ENCODE assay signal across 8 mouse cellular contexts in the genomic region with DNA sequence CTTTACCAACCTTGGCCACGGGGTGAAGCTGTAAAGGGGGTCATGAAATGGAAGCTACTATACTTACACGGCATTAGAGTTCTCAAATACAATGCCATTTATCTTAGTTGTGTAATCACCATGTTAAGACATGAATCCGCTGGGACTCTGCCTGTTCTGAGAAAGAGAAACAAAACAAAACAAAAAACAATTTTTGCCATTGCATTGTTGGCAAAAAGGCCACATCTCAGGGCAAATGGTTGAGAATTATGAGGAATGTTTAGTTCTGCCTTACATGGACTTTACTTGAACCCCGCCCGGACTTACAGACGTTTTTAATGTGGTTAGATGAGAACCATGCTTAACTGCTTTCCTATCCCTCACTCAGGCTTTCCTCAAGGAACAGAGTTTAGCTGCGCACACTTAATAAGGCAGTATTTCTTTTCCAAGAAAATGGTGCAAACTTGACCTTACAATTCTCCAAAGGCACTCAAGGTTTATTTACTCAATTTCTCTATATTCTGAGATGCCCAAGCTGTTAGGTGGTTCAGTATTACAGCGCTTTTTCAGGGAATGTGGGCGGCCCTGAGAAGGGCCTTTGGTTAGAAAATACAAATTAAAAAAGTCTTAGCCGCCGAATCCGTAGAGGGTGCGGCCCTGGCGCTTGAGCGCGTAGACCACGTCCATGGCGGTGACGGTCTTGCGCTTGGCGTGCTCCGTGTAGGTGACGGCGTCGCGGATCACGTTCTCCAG. TPM values are rescaled to one million over a fixed set of nuclear protein-coding genes. Genes with fewer than 3 reads are reported as not detected.
DNase-seq lines count a peak whose midpoint lies in the region; ATAC-seq and TF ChIP-seq lines count a peak whose summit lies in the region.

No protein-coding gene starts in this region.

- H3K4me2 ChIP-seq in hindbrain, embryonic 14.5 days (replicated peaks): peak overlapping the region; percentile 90
- peak overlapping the region; percentile 73 for H3K4me2 ChIP-seq in midbrain, embryonic 12.5 days (replicated peaks)

- peak overlapping the region; percentile 88 for H3K27ac ChIP-seq in gastrocnemius, adult 2 months
- H3K27ac ChIP-seq in brown adipose tissue, adult 24 weeks (replicated peaks; ENCODE audit: low read depth, low read length): no peak overlapping the region
- H3K27ac ChIP-seq in hindbrain, embryonic 14.5 days: peak overlapping the region; percentile 87
- H3K27ac ChIP-seq in midbrain, embryonic 12.5 days (replicated peaks): peak overlapping the region; percentile 90

- H3K4me3 ChIP-seq in gastrocnemius, adult 2 months: peak overlapping the region; percentile 88
- peak overlapping the region; percentile 61 for H3K4me3 ChIP-seq in brown adipose tissue, adult 24 weeks (ENCODE audit: insufficient read depth, low read depth, low read length)
- H3K4me3 ChIP-seq in hindbrain, embryonic 14.5 days (replicated peaks; ENCODE audit: low read length): peak overlapping the region; percentile 49
- H3K4me3 ChIP-seq in midbrain, embryonic 12.5 days: peak overlapping the region; percentile 43

- H3K9me3 ChIP-seq in hindbrain, embryonic 14.5 days (ENCODE audit: control insufficient read depth, low read length): no peaks in the 10 kb centered on the region
- H3K9me3 ChIP-seq in midbrain, embryonic 12.5 days: no peaks in the 10 kb centered on the region

- no peak for TF ChIP-seq CTCF in gastrocnemius, adult 2 months (IDR thresholded peaks at IDR 0.05)

- H3K36me3 ChIP-seq in hindbrain, embryonic 14.5 days (replicated peaks; ENCODE audit: control insufficient read depth, insufficient read depth): no peaks in the 10 kb centered on the region
- H3K36me3 ChIP-seq in midbrain, embryonic 12.5 days: no peaks in the 10 kb centered on the region

- H3K9ac ChIP-seq in hindbrain, embryonic 14.5 days: peak overlapping the region; percentile 58
- H3K9ac ChIP-seq in midbrain, embryonic 12.5 days (replicated peaks): peak overlapping the region; percentile 32

- no peaks in the 10 kb centered on the region for H3K4me1 ChIP-seq in brown adipose tissue, adult 24 weeks (ENCODE audit: control insufficient read depth, insufficient read depth, insufficient read length, low read length)
- peaks cover 31% of the 10 kb centered on the region for H3K4me1 ChIP-seq in hindbrain, embryonic 14.5 days (replicated peaks; ENCODE audit: control insufficient read depth, insufficient read depth, low read length)
- H3K4me1 ChIP-seq in midbrain, embryonic 12.5 days: peaks cover 32% of the 10 kb centered on the region

- no peak for DNase-seq in gastrocnemius, adult 2 months
- DNase-seq in gastrocnemius, postnatal 36 days: no peak
- peak; percentile 81 for DNase-seq in 3T3-L1 (ENCODE audit: low read depth, low spot score)
- peak; percentile 30 for DNase-seq in hindbrain, embryonic 14.5 days (ENCODE audit: low spot score)
- no peak for DNase-seq in frontal cortex, postnatal 36 days (ENCODE audit: low spot score in 2 of 2)
- no peak for DNase-seq in adrenal gland, adult (ENCODE audit: inconsistent age in 2 of 2, low spot score in 1 of 2)

- intact Hi-C loops in gastrocnemius, adult 2 months (cut with DNase I): loop anchor here (5.0 kb wide), 2 partner anchors 138 to 178 kb away; a partner anchor contains a TSS
- intact Hi-C loops in gastrocnemius, postnatal 36 days (cut with DNase I): no loop called here

- ATAC-seq in hindbrain, embryonic 14.5 days (ENCODE audit: low FRiP score): peak; percentile 22; the same call in 1 of the 2 replicates
- ATAC-seq in midbrain, embryonic 12.5 days (ENCODE audit: low FRiP score, low read depth): no peak

- 2% methylated on average over 20 of the region's 27 CpGs for WGBS in hindbrain, embryonic 14.5 days
- WGBS in midbrain, embryonic 12.5 days: 2% methylated on average over 22 of the region's 27 CpGs

- H3K27me3 ChIP-seq in hindbrain, embryonic 14.5 days (ENCODE audit: control insufficient read depth, insufficient read depth, low read length): no peaks in the 10 kb centered on the region
- H3K27me3 ChIP-seq in midbrain, embryonic 12.5 days: no peaks in the 10 kb centered on the region

RNA-seq across cellular contexts. Expression of a gene that starts 0.6 kb away (rescaled TPM):
- 1 to 10 TPM in 1 of 2 experiments, under 1 TPM in 1; 0.61 to 1.4 TPM for total RNA-seq in gastrocnemius, adult 2 months (2021)
- total RNA-seq in gastrocnemius, postnatal 36 days (2021): 1 to 10 TPM; 6.4 to 7.2 TPM
- polyA plus RNA-seq in brown adipose tissue, adult 24 weeks (2012; ENCODE audit: insufficient read depth, insufficient read length, missing spikeins): not detected in 2 replicates
- 0.55 TPM in 1 of 2 replicates, not detected in the other for polyA plus RNA-seq in hindbrain, embryonic 14.5 days (2014; fragmentation: Nextera tagmentation; extraction: Ambion mirVana)
- polyA plus RNA-seq in midbrain, embryonic 12.5 days (2016; fragmentation: Nextera tagmentation; extraction: Ambion mirVana): 0.41 and 1.3 TPM in 2 replicates

RNA-seq across cellular contexts. Expression of a gene that starts 1.8 kb away (rescaled TPM):
- total RNA-seq in gastrocnemius, adult 2 months (2021): 1 to 10 TPM; 2.9 to 4.2 TPM
- total RNA-seq in gastrocnemius, postnatal 36 days (2021): 10 to 100 TPM in 1 of 2 experiments, 1 to 10 TPM in 1; 9.9 to 14.4 TPM
- polyA plus RNA-seq in brown adipose tissue, adult 24 weeks (2012; ENCODE audit: insufficient read depth, insufficient read length, missing spikeins): not detected in 2 replicates
- 0.94 and 2.1 TPM in 2 replicates for polyA plus RNA-seq in hindbrain, embryonic 14.5 days (2014; fragmentation: Nextera tagmentation; extraction: Ambion mirVana)
- 4.6 and 5.1 TPM in 2 replicates for polyA plus RNA-seq in midbrain, embryonic 12.5 days (2016; fragmentation: Nextera tagmentation; extraction: Ambion mirVana)

RNA-seq across cellular contexts. Expression of a gene that starts 3.1 kb away (rescaled TPM):
- total RNA-seq in gastrocnemius, adult 2 months (2021): 1 to 10 TPM; 1.2 to 1.5 TPM
- 1 to 10 TPM; 5.6 to 7.4 TPM for total RNA-seq in gastrocnemius, postnatal 36 days (2021)
- not detected in 2 replicates for polyA plus RNA-seq in brown adipose tissue, adult 24 weeks (2012; ENCODE audit: insufficient read depth, insufficient read length, missing spikeins)
- polyA plus RNA-seq in hindbrain, embryonic 14.5 days (2014; fragmentation: Nextera tagmentation; extraction: Ambion mirVana): 0.50 and 1.1 TPM in 2 replicates
- polyA plus RNA-seq in midbrain, embryonic 12.5 days (2016; fragmentation: Nextera tagmentation; extraction: Ambion mirVana): 2.3 and 3.6 TPM in 2 replicates

RNA-seq across cellular contexts. Expression of a gene that starts 3.6 kb away (rescaled TPM):
- total RNA-seq in gastrocnemius, adult 2 months (2021): 1 to 10 TPM; 2.1 to 3.7 TPM
- total RNA-seq in gastrocnemius, postnatal 36 days (2021): 1 to 10 TPM; 5.8 to 8.4 TPM
- not detected in 2 replicates for polyA plus RNA-seq in brown adipose tissue, adult 24 weeks (2012; ENCODE audit: insufficient read depth, insufficient read length, missing spikeins)
- 2.1 TPM in 1 of 2 replicates, not detected in the other for polyA plus RNA-seq in hindbrain, embryonic 14.5 days (2014; fragmentation: Nextera tagmentation; extraction: Ambion mirVana)
- polyA plus RNA-seq in midbrain, embryonic 12.5 days (2016; fragmentation: Nextera tagmentation; extraction: Ambion mirVana): 5.0 and 8.0 TPM in 2 replicates

RNA-seq across cellular contexts. Expression of a gene that starts 8.3 kb away (rescaled TPM):
- total RNA-seq in gastrocnemius, adult 2 months (2021): 1 to 10 TPM; 1.6 to 1.8 TPM
- 10 to 100 TPM; 14.2 to 14.3 TPM for total RNA-seq in gastrocnemius, postnatal 36 days (2021)
- not detected in 2 replicates for polyA plus RNA-seq in brown adipose tissue, adult 24 weeks (2012; ENCODE audit: insufficient read depth, insufficient read length, missing spikeins)
- polyA plus RNA-seq in hindbrain, embryonic 14.5 days (2014; fragmentation: Nextera tagmentation; extraction: Ambion mirVana): 1.1 and 1.8 TPM in 2 replicates
- 14.7 and 16.1 TPM in 2 replicates for polyA plus RNA-seq in midbrain, embryonic 12.5 days (2016; fragmentation: Nextera tagmentation; extraction: Ambion mirVana)

Comparison
In these comparisons a context has a peak if more than half of its experiments do, and no peak if none do; other contexts are left out.
1. DNase-seq: peak in 3T3-L1 (single experiment) and hindbrain, embryonic 14.5 days (single experiment); none in gastrocnemius, adult 2 months (single experiment), gastrocnemius, postnatal 36 days (0 of 2), frontal cortex, postnatal 36 days (0 of 2) and adrenal gland, adult (0 of 2).
2. Peak in every context shown above with its lines, with median percentiles within 50 percentile points of each other: H3K4me3 ChIP-seq.